Mouse (Mus musculus) retina, embryonic 14.5 days (tissue): ENCODE measurements around the gene Pmp22.

Experiments
- DNase-seq: peaks from one replicate; pipeline ENCODE4 v3.0.0-alpha.2; 2015; ENCODE audit warnings: low spot score

Pmp22 gene

GRCm38 (mm10) chr11:63127513-63127912 lies 1.3 kb upstream of the Pmp22 start:
- no peak for DNase-seq

GRCm38 (mm10) chr11:63129375-63129774 lies 593 bp downstream of the Pmp22 start:
- DNase-seq: no peak

GRCm38 (mm10) chr11:63129840-63130239 lies 1.1 kb downstream of the Pmp22 start:
- no peak for DNase-seq

GRCm38 (mm10) chr11:63130497-63130896 lies 1.7 kb downstream of the Pmp22 start:
- no peak for DNase-seq

- peak; percentile 43 for DNase-seq
Measured at GRCm38 (mm10) chr11:63131001-63131692, 2.4 kb downstream of the Pmp22 start.

GRCm38 (mm10) chr11:63131693-63132040 lies 2.9 kb downstream of the Pmp22 start:
- DNase-seq: peak; percentile 15

GRCm38 (mm10) chr11:63132151-63132500 lies 3.3 kb downstream of the Pmp22 start:
- DNase-seq: no peak

GRCm38 (mm10) chr11:63132501-63133435 lies 4.0 kb downstream of the Pmp22 start:
- DNase-seq: peak; percentile 63

GRCm38 (mm10) chr11:63134021-63134420 lies 5.2 kb downstream of the Pmp22 start:
- DNase-seq: no peak

GRCm38 (mm10) chr11:63134742-63135482 lies 6.1 kb downstream of the Pmp22 start:
- no peak for DNase-seq

GRCm38 (mm10) chr11:63135622-63136021 lies 6.8 kb downstream of the Pmp22 start:
- peak; percentile 93 for DNase-seq

GRCm38 (mm10) chr11:63136205-63136604 lies 7.4 kb downstream of the Pmp22 start:
- DNase-seq: no peak

GRCm38 (mm10) chr11:63136836-63137416 lies 8.1 kb downstream of the Pmp22 start:
- DNase-seq: no peak

GRCm38 (mm10) chr11:63138739-63139138 lies 10.0 kb downstream of the Pmp22 start:
- no peak for DNase-seq

- no peak for DNase-seq
Measured at GRCm38 (mm10) chr11:63142311-63142710, 13.5 kb downstream of the Pmp22 start.

GRCm38 (mm10) chr11:63142816-63143215 lies 14.0 kb downstream of the Pmp22 start:
- DNase-seq: no peak

GRCm38 (mm10) chr11:63143486-63143885 lies 14.7 kb downstream of the Pmp22 start:
- no peak for DNase-seq

GRCm38 (mm10) chr11:63146601-63147000 lies 17.8 kb downstream of the Pmp22 start:
- no peak for DNase-seq

- no peak for DNase-seq
Measured at GRCm38 (mm10) chr11:63148276-63148675, 19.5 kb downstream of the Pmp22 start.

GRCm38 (mm10) chr11:63151857-63152256 lies 23.1 kb downstream of the Pmp22 start:
- no peak for DNase-seq

GRCm38 (mm10) chr11:63157117-63157516 lies 28.3 kb downstream of the Pmp22 start:
- no peak for DNase-seq

- no peak for DNase-seq
Measured at GRCm38 (mm10) chr11:63160926-63161325, 32.1 kb downstream of the Pmp22 start.
